Mouse (Mus musculus): ENCODE measurements around the gene Arhgap23. TPM values are rescaled to one million over a fixed set of nuclear protein-coding genes. Genes with fewer than 3 reads are reported as not detected.

Gene Arhgap23
- polyA plus RNA-seq, 1 experiment from 2014 or later: 6.4 TPM

GRCm38 (mm10) chr11:97401686-97402435 lies 13.5 kb upstream of the Arhgap23 start:
- H3K4me2 ChIP-seq (replicated peaks; ENCODE audit: low read depth, low read length): no peak overlapping the region
- 77% methylated on average over 3 of the region's 3 CpGs for WGBS
- H3K4me3 ChIP-seq (ENCODE audit: low read depth, low read length): no peak overlapping the region
- H3K4me1 ChIP-seq (ENCODE audit: control insufficient read depth, insufficient read depth, low read length): peaks cover 28% of the 10 kb centered on the region
- H3K36me3 ChIP-seq (ENCODE audit: control insufficient read depth, insufficient read depth, low read length): no peaks in the 10 kb centered on the region
- H3K27ac ChIP-seq (ENCODE audit: low read length): no peak overlapping the region
- no peak overlapping the region for H3K9ac ChIP-seq (replicated peaks; ENCODE audit: low read depth, low read length)
- H3K9me3 ChIP-seq (ENCODE audit: control insufficient read depth, low read depth, low read length): no peaks in the 10 kb centered on the region
- no peak for ATAC-seq (ENCODE audit: insufficient number of reproducible peaks, insufficient read depth, low FRiP score, low read depth)
- H3K27me3 ChIP-seq (ENCODE audit: control insufficient read depth, insufficient read depth, low read length): no peaks in the 10 kb centered on the region

- Histone ChIP-seq H3K4me1 (ENCODE audit: control insufficient read depth, insufficient read depth, low read length) (peaks cover 34% of the 10 kb centered on the region), H3K27me3 (ENCODE audit: control insufficient read depth, insufficient read depth, low read length) (no peaks in the 10 kb centered on the region), H3K27ac (ENCODE audit: low read length) (peak overlapping the region; percentile 48), H3K9ac (replicated peaks; ENCODE audit: low read depth, low read length) (no peak overlapping the region), H3K9me3 (ENCODE audit: control insufficient read depth, low read depth, low read length) (no peaks in the 10 kb centered on the region), H3K4me2 (replicated peaks; ENCODE audit: low read depth, low read length) (no peak overlapping the region), H3K4me3 (ENCODE audit: low read depth, low read length) (no peak overlapping the region), H3K36me3 (ENCODE audit: control insufficient read depth, insufficient read depth, low read length) (no peaks in the 10 kb centered on the region)
- no peak for ATAC-seq (ENCODE audit: insufficient number of reproducible peaks, insufficient read depth, low FRiP score, low read depth)
- 47% methylated on average over 2 of the region's 2 CpGs for WGBS
Measured at GRCm38 (mm10) chr11:97402746-97403145, 12.6 kb upstream of the Arhgap23 start.

- Histone ChIP-seq H3K4me1 (ENCODE audit: control insufficient read depth, insufficient read depth, low read length) (peaks cover 34% of the 10 kb centered on the region), H3K4me3 (ENCODE audit: low read depth, low read length) (peak overlapping the region; percentile 56), H3K4me2 (replicated peaks; ENCODE audit: low read depth, low read length) (peak overlapping the region; percentile 90), H3K36me3 (ENCODE audit: control insufficient read depth, insufficient read depth, low read length) (no peaks in the 10 kb centered on the region), H3K9me3 (ENCODE audit: control insufficient read depth, low read depth, low read length) (no peaks in the 10 kb centered on the region), H3K27me3 (ENCODE audit: control insufficient read depth, insufficient read depth, low read length) (no peaks in the 10 kb centered on the region), H3K9ac (replicated peaks; ENCODE audit: low read depth, low read length) (no peak overlapping the region), H3K27ac (ENCODE audit: low read length) (no peak overlapping the region)
- 33% methylated on average over 8 of the region's 8 CpGs for WGBS
- ATAC-seq (ENCODE audit: insufficient number of reproducible peaks, insufficient read depth, low FRiP score, low read depth): no peak
Measured at GRCm38 (mm10) chr11:97403614-97404183, 11.6 kb upstream of the Arhgap23 start.

- H3K27me3 ChIP-seq (ENCODE audit: control insufficient read depth, insufficient read depth, low read length): no peaks in the 10 kb centered on the region
- peak; percentile 46 for ATAC-seq (ENCODE audit: insufficient number of reproducible peaks, insufficient read depth, low FRiP score, low read depth)
- H3K27ac ChIP-seq (ENCODE audit: low read length): no peak overlapping the region
Measured at GRCm38 (mm10) chr11:97404184-97404760, 11.1 kb upstream of the Arhgap23 start.

GRCm38 (mm10) chr11:97404761-97405190 lies 10.6 kb upstream of the Arhgap23 start:
- H3K27ac ChIP-seq (ENCODE audit: low read length): peak overlapping the region; percentile 10; the same call in 1 of the 2 replicates
- no peaks in the 10 kb centered on the region for H3K9me3 ChIP-seq (ENCODE audit: control insufficient read depth, low read depth, low read length)
- H3K9ac ChIP-seq (replicated peaks; ENCODE audit: low read depth, low read length): peak overlapping the region; percentile 38; the same call in 1 of the 2 replicates
- 4% methylated on average over 11 of the region's 11 CpGs for WGBS
- peak; percentile 20; the same call in 1 of the 2 replicates for ATAC-seq (ENCODE audit: insufficient number of reproducible peaks, insufficient read depth, low FRiP score, low read depth)
- peaks cover 34% of the 10 kb centered on the region for H3K4me1 ChIP-seq (ENCODE audit: control insufficient read depth, insufficient read depth, low read length)
- H3K36me3 ChIP-seq (ENCODE audit: control insufficient read depth, insufficient read depth, low read length): no peaks in the 10 kb centered on the region
- peak overlapping the region; percentile 56 for H3K4me3 ChIP-seq (ENCODE audit: low read depth, low read length)
- peak overlapping the region; percentile 90 for H3K4me2 ChIP-seq (replicated peaks; ENCODE audit: low read depth, low read length)
- no peaks in the 10 kb centered on the region for H3K27me3 ChIP-seq (ENCODE audit: control insufficient read depth, insufficient read depth, low read length)

More at GRCm38 (mm10) chr11:97404184-97404760, 11.1 kb upstream of the Arhgap23 start:
- peaks cover 34% of the 10 kb centered on the region for H3K4me1 ChIP-seq (ENCODE audit: control insufficient read depth, insufficient read depth, low read length)
- no peaks in the 10 kb centered on the region for H3K36me3 ChIP-seq (ENCODE audit: control insufficient read depth, insufficient read depth, low read length)
- under 1% methylated on average over 59 of the region's 61 CpGs for WGBS
- H3K4me2 ChIP-seq (replicated peaks; ENCODE audit: low read depth, low read length): peak overlapping the region; percentile 90
- H3K9ac ChIP-seq (replicated peaks; ENCODE audit: low read depth, low read length): peak overlapping the region; percentile 38
- H3K9me3 ChIP-seq (ENCODE audit: control insufficient read depth, low read depth, low read length): no peaks in the 10 kb centered on the region
- peak overlapping the region; percentile 56 for H3K4me3 ChIP-seq (ENCODE audit: low read depth, low read length)

- Histone ChIP-seq H3K27me3 (ENCODE audit: control insufficient read depth, insufficient read depth, low read length) (no peaks in the 10 kb centered on the region), H3K4me3 (ENCODE audit: low read depth, low read length) (no peak overlapping the region), H3K9me3 (ENCODE audit: control insufficient read depth, low read depth, low read length) (no peaks in the 10 kb centered on the region), H3K4me1 (ENCODE audit: control insufficient read depth, insufficient read depth, low read length) (peaks cover 27% of the 10 kb centered on the region), H3K9ac (replicated peaks; ENCODE audit: low read depth, low read length) (no peak overlapping the region), H3K4me2 (replicated peaks; ENCODE audit: low read depth, low read length) (peak overlapping the region; percentile 22; the same call in 1 of the 2 replicates), H3K27ac (ENCODE audit: low read length) (peak overlapping the region; percentile 63; the same call in 1 of the 2 replicates), H3K36me3 (ENCODE audit: control insufficient read depth, insufficient read depth, low read length) (no peaks in the 10 kb centered on the region)
- peak; percentile 12; the same call in 1 of the 2 replicates for ATAC-seq (ENCODE audit: insufficient number of reproducible peaks, insufficient read depth, low FRiP score, low read depth)
- 61% methylated on average over 10 of the region's 10 CpGs for WGBS
Measured at GRCm38 (mm10) chr11:97406094-97406951, 9.0 kb upstream of the Arhgap23 start.

GRCm38 (mm10) chr11:97407456-97407855 lies 7.9 kb upstream of the Arhgap23 start:
- Histone ChIP-seq H3K27me3 (ENCODE audit: control insufficient read depth, insufficient read depth, low read length) (no peaks in the 10 kb centered on the region), H3K4me2 (replicated peaks; ENCODE audit: low read depth, low read length) (no peak overlapping the region), H3K27ac (ENCODE audit: low read length) (no peak overlapping the region), H3K4me1 (ENCODE audit: control insufficient read depth, insufficient read depth, low read length) (peaks cover 27% of the 10 kb centered on the region), H3K9ac (replicated peaks; ENCODE audit: low read depth, low read length) (no peak overlapping the region), H3K9me3 (ENCODE audit: control insufficient read depth, low read depth, low read length) (no peaks in the 10 kb centered on the region), H3K36me3 (ENCODE audit: control insufficient read depth, insufficient read depth, low read length) (no peaks in the 10 kb centered on the region), H3K4me3 (ENCODE audit: low read depth, low read length) (no peak overlapping the region)
- WGBS: 58% methylated on average over 3 of the region's 3 CpGs
- no peak for ATAC-seq (ENCODE audit: insufficient number of reproducible peaks, insufficient read depth, low FRiP score, low read depth)

GRCm38 (mm10) chr11:97408171-97408570 lies 7.2 kb upstream of the Arhgap23 start:
- Histone ChIP-seq H3K27ac (ENCODE audit: low read length) (no peak overlapping the region), H3K4me3 (ENCODE audit: low read depth, low read length) (no peak overlapping the region), H3K4me1 (ENCODE audit: control insufficient read depth, insufficient read depth, low read length) (peaks cover 27% of the 10 kb centered on the region), H3K27me3 (ENCODE audit: control insufficient read depth, insufficient read depth, low read length) (no peaks in the 10 kb centered on the region), H3K9me3 (ENCODE audit: control insufficient read depth, low read depth, low read length) (no peaks in the 10 kb centered on the region), H3K9ac (replicated peaks; ENCODE audit: low read depth, low read length) (no peak overlapping the region), H3K4me2 (replicated peaks; ENCODE audit: low read depth, low read length) (no peak overlapping the region), H3K36me3 (ENCODE audit: control insufficient read depth, insufficient read depth, low read length) (no peaks in the 10 kb centered on the region)
- WGBS: 2% methylated on average over 6 of the region's 6 CpGs
- no peak for ATAC-seq (ENCODE audit: insufficient number of reproducible peaks, insufficient read depth, low FRiP score, low read depth)

Data from stomach, embryonic 14.5 days (tissue).